Mouse (Mus musculus): ENCODE measurements around the gene Bcl2l2.

Gene Bcl2l2

GRCm38 (mm10) chr14:54883154-54884021, at the start of gene Bcl2l2, which contains the start of gene Gm20521:
Gene Bcl2l2 (plus strand): TSS chr14:54883377.
Gene Gm20521 (plus strand): TSS chr14:54883441.
- ChIA-PET POLR2A (interaction anchor here in 3 of 4 experiments (0.6 to 5.3 kb wide), 25 partner anchors 10 to 708 kb away, joined by 3 to 66 read pairs (median 3); partner anchors contain the start of genes Efs (in 3 of the 3), Ngdn (in 2 of the 3), Prmt5 (in 1 of the 3) and Psme2 (in 1 of the 3)), CTCF (interaction anchor here in 3 of 4 experiments (0.5 to 2.0 kb wide), 9 partner anchors 10 to 232 kb away, joined by 3 to 7 read pairs (median 4); partner anchors contain the start of gene Ngdn (in 1 of the 3))

- ChIA-PET POLR2A (interaction anchor here in 3 of 4 experiments (0.7 to 2.0 kb wide), 7 partner anchors 8 to 1535 kb away, joined by 3 to 6 read pairs (median 4); partner anchors contain the start of gene Ngdn (in 1 of the 3)), CTCF (interaction anchor here (0.6 to 2.6 kb wide), 52 partner anchors 8 to 590 kb away, joined by 3 to 16 read pairs (median 4); partner anchors contain the start of genes Ngdn (in 3 of the 4) and Cmtm5 (in 1 of the 4))
Observed at GRCm38 (mm10) chr14:54843461-54843860, 39.7 kb upstream of the Bcl2l2 start.

- CTCF ChIA-PET: no interaction called here
- POLR2A ChIA-PET: interaction anchor here in 1 of 4 experiments (0.6 kb wide), 1 partner anchor 22 kb away, joined by 3 read pairs; no protein-coding TSS in a partner anchor
Observed at GRCm38 (mm10) chr14:54855726-54856125, 27.5 kb upstream of the Bcl2l2 start.

GRCm38 (mm10) chr14:54856703-54857102, 26.5 kb upstream of the Bcl2l2 start:
- POLR2A ChIA-PET: interaction anchor here in 1 of 4 experiments (1.0 kb wide), 1 partner anchor 171 kb away, joined by 3 read pairs; the partner anchor contains the start of gene 1700123O20Rik
- CTCF ChIA-PET: interaction anchor here in 2 of 4 experiments (0.6 to 1.3 kb wide), 2 partner anchors 71 to 152 kb away, joined by 3 to 6 read pairs; no protein-coding TSS in a partner anchor

- ChIA-PET CTCF (interaction anchor here (0.5 to 1.3 kb wide), 7 partner anchors 11 to 639 kb away, joined by 3 to 6 read pairs (median 3); partner anchors contain the start of gene Ngdn (in 1 of the 4)), POLR2A (interaction anchor here in 3 of 4 experiments (0.6 to 1.1 kb wide), 4 partner anchors 12 to 172 kb away, joined by 3 to 9 read pairs (median 4); partner anchors contain the start of genes 1700123O20Rik (in 1 of the 3) and Ngdn (in 1 of the 3))
Observed at GRCm38 (mm10) chr14:54857891-54858290, 25.3 kb upstream of the Bcl2l2 start.

- CTCF ChIA-PET: interaction anchor here in 3 of 4 experiments (0.6 to 1.7 kb wide), 19 partner anchors 8 to 182 kb away, joined by 3 to 12 read pairs (median 4); partner anchors contain the start of genes Ngdn (in 1 of the 3) and Ppp1r3e (in 1 of the 3)
- POLR2A ChIA-PET: interaction anchor here in 2 of 4 experiments (0.6 to 0.9 kb wide), 3 partner anchors 26 to 1958 kb away, joined by 3 read pairs; no protein-coding TSS in a partner anchor
Observed at GRCm38 (mm10) chr14:54860511-54860910, 22.7 kb upstream of the Bcl2l2 start.

GRCm38 (mm10) chr14:54863501-54864312, 19.5 kb upstream of the Bcl2l2 start:
- ChIA-PET CTCF (interaction anchor here in 3 of 4 experiments (0.6 to 1.0 kb wide), 3 partner anchors 20 to 931 kb away, joined by 3 to 4 read pairs (median 3); no protein-coding TSS in a partner anchor), POLR2A (interaction anchor here in 3 of 4 experiments (0.6 to 2.2 kb wide), 4 partner anchors 31 to 294 kb away, joined by 3 to 4 read pairs (median 3); partner anchors contain the start of gene Efs (in 1 of the 3))

GRCm38 (mm10) chr14:54864313-54865036, 18.7 kb upstream of the Bcl2l2 start:
- POLR2A ChIA-PET: interaction anchor here in 1 of 4 experiments (0.6 to 1.6 kb wide), 5 partner anchors 30 to 107 kb away, joined by 3 to 8 read pairs (median 4); partner anchors contain the start of gene Slc22a17
- CTCF ChIA-PET: interaction anchor here in 3 of 4 experiments (0.6 to 0.8 kb wide), 3 partner anchors 150 to 690 kb away, joined by 3 read pairs; no protein-coding TSS in a partner anchor

GRCm38 (mm10) chr14:54865626-54866025, 17.6 kb upstream of the Bcl2l2 start:
- CTCF ChIA-PET: interaction anchor here in 3 of 4 experiments (0.6 to 1.9 kb wide), 7 partner anchors 22 to 149 kb away, joined by 3 to 6 read pairs (median 4); partner anchors contain the start of gene Ngdn (in 1 of the 3)
- POLR2A ChIA-PET: interaction anchor here in 2 of 4 experiments (0.6 to 1.6 kb wide), 7 partner anchors 11 to 157 kb away, joined by 3 to 8 read pairs (median 3); partner anchors contain the start of genes Ngdn (in 1 of the 2), Ppp1r3e (in 1 of the 2) and Slc22a17 (in 1 of the 2)

- ChIA-PET CTCF (interaction anchor here in 3 of 4 experiments (0.6 to 1.9 kb wide), 9 partner anchors 11 to 234 kb away, joined by 3 to 6 read pairs (median 4); partner anchors contain the start of genes Bcl2l2 (in 1 of the 3), Gm20521 (in 1 of the 3), Ngdn (in 1 of the 3) and Ppp1r3e (in 1 of the 3)), POLR2A (interaction anchor here in 2 of 4 experiments (0.6 to 1.6 kb wide), 6 partner anchors 11 to 247 kb away, joined by 3 to 8 read pairs (median 4); partner anchors contain the start of genes Ppp1r3e (in 1 of the 2) and Slc22a17 (in 1 of the 2))
Observed at GRCm38 (mm10) chr14:54866268-54866667, 16.9 kb upstream of the Bcl2l2 start.

GRCm38 (mm10) chr14:54866936-54867335, 16.2 kb upstream of the Bcl2l2 start:
- ChIA-PET CTCF (interaction anchor here in 3 of 4 experiments (0.6 to 1.9 kb wide), 7 partner anchors 10 to 234 kb away, joined by 3 to 6 read pairs (median 4); partner anchors contain the start of genes Ngdn (in 1 of the 3) and Ppp1r3e (in 1 of the 3)), POLR2A (interaction anchor here in 2 of 4 experiments (0.9 to 1.2 kb wide), 3 partner anchors 10 to 248 kb away, joined by 3 to 4 read pairs (median 4); partner anchors contain the start of gene Ppp1r3e (in 2 of the 2))

GRCm38 (mm10) chr14:54868026-54868425, 15.2 kb upstream of the Bcl2l2 start:
- ChIA-PET POLR2A (interaction anchor here in 1 of 4 experiments (0.8 to 0.9 kb wide), 2 partner anchors 58 to 138 kb away, joined by 3 read pairs; partner anchors contain the start of gene Efs), CTCF (interaction anchor here in 1 of 4 experiments (1.2 kb wide), 1 partner anchor 72 kb away, joined by 3 read pairs; no protein-coding TSS in a partner anchor)

GRCm38 (mm10) chr14:54870861-54871260, 12.3 kb upstream of the Bcl2l2 start, which contains the start of gene Homez:
Gene Homez (minus strand): TSS chr14:54870961.
- ChIA-PET CTCF (no interaction called here), POLR2A (interaction anchor here in 1 of 4 experiments (0.6 kb wide), 1 partner anchor 33 kb away, joined by 3 read pairs; no protein-coding TSS in a partner anchor)

- ChIA-PET CTCF (interaction anchor here in 2 of 4 experiments (0.6 kb wide), 2 partner anchors 205 to 274 kb away, joined by 3 to 10 read pairs; no protein-coding TSS in a partner anchor), POLR2A (interaction anchor here in 1 of 4 experiments (0.6 kb wide), 1 partner anchor 32 kb away, joined by 4 read pairs; no protein-coding TSS in a partner anchor)
Observed at GRCm38 (mm10) chr14:54874165-54874564, 9.0 kb upstream of the Bcl2l2 start.

GRCm38 (mm10) chr14:54875844-54876538, 7.2 kb upstream of the Bcl2l2 start:
- POLR2A ChIA-PET: interaction anchor here in 3 of 4 experiments (0.6 to 3.0 kb wide), 11 partner anchors 9 to 237 kb away, joined by 3 to 12 read pairs (median 4); partner anchors contain the start of genes Efs (in 2 of the 3), Acin1 (in 1 of the 3) and Ngdn (in 1 of the 3)
- CTCF ChIA-PET: interaction anchor here in 1 of 4 experiments (0.6 to 1.2 kb wide), 2 partner anchors 63 to 222 kb away, joined by 4 to 8 read pairs; no protein-coding TSS in a partner anchor

All from embryonic stem cell, embryonic (primary cell).